Mouse (Mus musculus) lung, postnatal 4 days (tissue): Measurements from ENCODE around the gene Gm20683.
A peak's percentile ranks its signal among the peaks of the same experiment; 100 is the strongest.

ENCODE experiments used
- DNase-seq, 2 experiments: peaks; one replicate each; pipeline ENCODE4 v3.0.0; 2021

The Gm20683 gene

DNA sequence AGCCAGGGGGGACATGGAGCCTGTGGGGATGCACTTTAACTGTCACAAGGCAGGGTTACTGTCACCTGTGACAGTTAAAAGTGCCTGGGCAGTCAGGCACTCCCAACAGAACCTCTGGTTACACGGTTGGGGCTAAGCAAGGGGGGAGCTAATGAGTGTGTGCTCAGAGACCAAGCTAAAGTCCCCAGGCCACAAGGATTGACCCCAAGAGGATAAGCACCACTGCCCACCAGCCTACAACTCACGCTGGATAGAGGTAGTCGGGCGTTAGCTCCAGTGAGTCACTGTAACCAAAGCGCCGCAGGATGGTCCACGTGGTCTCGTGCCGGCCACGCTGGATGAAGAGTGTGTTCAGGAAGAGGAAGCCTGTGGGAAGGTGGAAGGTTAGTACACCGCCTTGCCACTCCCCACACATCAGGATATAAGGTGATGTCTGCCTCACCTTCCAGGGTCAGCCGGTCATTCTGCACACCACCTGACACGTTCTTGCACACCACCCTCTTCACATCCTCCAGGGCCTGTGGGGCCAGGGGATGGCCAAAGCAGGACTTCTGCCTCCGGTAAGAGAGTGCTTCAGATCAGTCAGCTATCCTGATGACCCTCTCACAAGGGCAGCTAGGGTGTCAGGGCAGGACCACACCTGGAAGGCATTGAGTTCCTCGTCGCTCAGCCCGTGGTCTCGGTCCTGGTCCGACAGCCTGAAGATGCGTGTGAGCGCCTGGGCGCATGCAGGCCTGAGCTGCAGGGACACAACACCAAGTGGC is at the start of gene Gm20683:
Gm20683 (minus strand) TSS at position 647 of the 764 bp plus-strand sequence.
- no peak for DNase-seq

DNA sequence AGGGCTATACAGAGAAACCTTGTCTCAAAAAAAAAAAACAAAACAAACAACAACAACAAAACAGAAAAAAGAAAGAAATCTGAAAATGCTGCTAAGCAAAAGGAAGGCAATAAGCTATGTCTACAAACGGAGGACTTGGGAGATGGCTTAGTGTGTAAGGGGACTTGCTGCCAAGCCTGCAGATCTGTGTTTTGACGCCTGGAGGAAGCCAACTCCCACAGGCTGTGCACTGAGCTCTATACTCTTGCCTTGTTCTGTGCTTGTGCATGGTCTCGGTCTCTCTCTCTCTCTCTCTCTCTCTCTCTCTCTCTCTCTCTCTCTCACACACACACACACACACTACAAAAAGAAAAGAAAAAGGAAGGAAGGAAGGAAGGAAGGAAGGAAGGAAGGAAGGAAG is 47.3 kb upstream of the Gm20683 start:
- DNase-seq = no peak

DNA sequence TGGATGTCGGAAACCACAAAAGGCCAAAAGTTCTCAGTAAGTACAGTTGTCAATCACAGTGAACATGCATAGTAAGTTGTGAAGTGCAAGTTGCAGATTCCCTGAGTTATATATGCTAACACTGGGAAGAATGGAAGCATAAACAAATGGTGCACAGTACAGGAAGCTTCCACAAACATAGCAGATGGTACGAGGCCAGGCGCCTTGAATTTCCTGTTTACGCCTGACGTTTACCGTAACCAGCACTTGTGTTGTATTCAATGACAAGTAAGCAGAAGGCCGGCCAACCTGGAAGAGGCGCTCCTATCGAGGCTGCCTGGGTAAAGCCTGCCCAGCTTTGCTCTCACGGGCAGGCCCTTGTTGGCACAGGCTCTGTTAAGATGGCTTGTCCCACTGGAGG is 45.9 kb upstream of the Gm20683 start:
- peak; percentile 46 to 78 for DNase-seq

DNA sequence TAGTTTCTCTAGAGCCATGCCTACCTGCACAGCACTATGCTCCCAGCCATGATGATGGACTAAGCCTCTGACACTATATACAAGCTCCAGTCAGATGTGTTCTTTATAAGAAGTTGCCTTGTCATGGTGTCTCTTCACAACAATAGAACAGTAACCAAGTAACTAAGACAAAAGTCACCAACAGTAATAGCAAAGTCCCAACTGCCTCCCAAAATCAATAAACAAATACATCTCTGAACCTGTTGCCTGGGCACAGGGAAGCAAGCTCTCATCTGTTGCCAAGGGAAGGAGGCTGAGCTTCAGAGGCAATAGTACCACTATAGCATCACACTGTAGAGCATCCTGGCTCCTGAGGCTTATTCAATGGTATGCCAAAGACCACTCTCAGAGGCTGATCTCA is 45.2 kb upstream of the Gm20683 start:
- no peak for DNase-seq

DNA sequence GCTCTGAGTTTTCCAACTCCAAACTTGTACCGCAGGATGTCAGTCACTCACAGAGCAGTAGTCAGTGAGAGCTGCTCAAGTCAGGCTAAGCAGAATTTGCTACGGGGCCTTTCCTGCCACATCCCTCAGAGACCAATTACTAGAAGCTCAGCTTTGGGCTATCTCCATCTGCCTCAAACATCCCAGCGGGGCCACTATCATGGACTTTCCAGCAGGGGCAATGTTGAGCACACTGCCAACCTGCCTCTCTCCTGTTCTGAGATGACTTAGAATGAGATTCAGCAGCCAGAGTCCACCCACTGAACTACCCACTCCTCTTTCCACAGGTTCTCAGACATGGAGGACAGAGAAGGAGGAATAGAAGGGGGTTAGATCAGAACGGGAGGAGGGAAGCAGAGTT is 44.1 kb upstream of the Gm20683 start:
- DNase-seq = peak in 1 of 2 experiments; percentile 38

DNA sequence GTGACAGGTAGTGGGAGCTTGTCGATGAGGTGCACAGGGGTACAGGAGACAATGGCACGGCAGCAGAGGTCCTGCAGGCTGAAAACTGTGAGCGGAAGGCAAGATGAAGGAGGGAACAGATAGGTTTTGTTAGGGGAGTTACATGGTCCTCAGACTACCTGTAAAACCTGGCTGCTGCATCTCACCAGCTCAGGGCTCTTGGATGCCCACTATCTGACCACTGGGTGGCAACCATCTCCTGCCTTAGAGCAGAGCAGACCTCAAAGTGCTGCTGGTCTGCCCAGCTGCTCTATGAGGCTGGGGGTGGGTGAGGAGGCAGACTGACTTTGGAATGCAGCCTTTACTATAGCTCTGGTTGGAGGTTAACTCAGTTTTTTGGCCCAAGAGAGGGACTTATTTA is 42.3 kb upstream of the Gm20683 start:
- no peak for DNase-seq

DNA sequence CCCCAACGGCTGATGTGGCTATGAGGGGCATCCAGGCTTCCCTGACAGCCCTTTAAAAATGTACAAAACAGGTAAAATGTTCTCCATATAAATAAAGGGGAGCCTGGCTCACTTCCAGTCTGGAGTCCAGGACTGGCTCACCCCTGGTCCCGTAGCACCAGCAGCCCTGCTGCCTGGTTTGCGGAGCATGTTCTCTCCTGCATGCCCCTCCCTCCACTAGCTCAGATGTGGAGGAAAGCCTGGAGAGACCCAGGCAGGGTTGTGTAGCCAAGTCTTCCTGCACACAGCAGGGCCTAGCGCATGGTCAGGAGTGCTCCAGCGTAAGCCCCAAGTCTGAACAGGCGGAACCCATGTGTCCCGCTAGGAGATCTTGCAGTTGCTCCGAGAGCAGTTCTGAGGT is 41.7 kb upstream of the Gm20683 start:
- no peak for DNase-seq

GRCm38 (mm10) chr17:25882306-25882705 is 40.7 kb upstream of the Gm20683 start:
- no peak for DNase-seq

DNA sequence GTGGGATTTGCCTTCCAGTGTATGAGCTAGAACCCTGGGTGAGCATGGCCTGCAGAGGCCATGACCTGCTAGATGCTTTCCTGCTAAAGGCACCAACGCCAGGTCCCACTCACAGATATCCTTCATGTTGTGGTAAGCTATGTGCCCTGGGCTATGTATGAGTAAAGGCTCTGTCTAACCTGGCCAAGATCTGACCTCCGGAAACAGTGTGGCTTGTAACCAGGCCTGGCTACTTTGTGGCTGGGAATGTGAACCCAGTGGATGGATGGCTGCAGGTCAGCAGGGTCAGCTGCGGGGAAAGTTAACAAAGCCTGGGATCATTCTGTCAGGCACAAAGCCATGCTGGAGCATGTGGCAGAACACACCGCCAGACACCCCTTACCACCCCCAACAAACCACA is 40.1 kb upstream of the Gm20683 start:
- DNase-seq = no peak

DNA sequence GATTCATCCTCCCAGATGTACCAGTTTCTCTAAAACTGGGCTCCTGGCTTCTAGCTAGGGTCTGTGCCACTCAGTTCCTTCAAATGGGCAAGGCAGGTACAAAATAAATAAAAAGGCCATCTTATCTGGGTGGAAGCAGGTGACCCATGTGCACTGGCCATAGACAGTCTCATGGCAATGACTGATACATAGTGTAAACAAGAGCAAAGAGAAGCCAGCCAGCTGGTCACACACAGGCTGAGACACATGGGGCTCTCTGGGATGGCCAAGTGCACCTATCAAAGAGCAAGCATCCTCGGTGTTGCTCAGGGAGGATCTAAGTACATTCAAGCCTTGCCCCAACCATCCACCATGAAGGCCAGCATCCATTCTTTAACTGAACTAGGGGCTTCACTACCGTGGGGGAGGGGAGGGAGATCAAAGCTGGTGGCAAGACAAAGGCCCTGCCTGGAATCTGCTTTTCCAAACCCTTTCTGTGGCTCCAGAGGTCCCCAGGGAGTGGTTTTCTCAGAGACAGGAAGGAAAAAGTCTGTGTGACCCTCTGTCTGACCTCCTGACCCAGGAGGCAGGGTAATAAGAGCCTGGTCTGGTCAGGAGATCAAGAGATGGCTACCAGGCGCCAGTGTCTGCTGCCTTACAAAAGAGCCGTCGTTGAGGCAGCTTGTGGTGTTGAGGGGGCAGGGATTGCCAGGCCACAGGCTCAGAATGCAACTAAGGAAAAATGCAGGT is 39.5 kb upstream of the Gm20683 start:
- DNase-seq = no peak

- DNase-seq = no peak
These were observed 38.8 kb upstream of the Gm20683 start, which contains the start of gene Wfikkn1 for GRCm38 (mm10) chr17:25880196-25880910. Wfikkn1 (minus strand) TSS chr17:25880858.

DNA sequence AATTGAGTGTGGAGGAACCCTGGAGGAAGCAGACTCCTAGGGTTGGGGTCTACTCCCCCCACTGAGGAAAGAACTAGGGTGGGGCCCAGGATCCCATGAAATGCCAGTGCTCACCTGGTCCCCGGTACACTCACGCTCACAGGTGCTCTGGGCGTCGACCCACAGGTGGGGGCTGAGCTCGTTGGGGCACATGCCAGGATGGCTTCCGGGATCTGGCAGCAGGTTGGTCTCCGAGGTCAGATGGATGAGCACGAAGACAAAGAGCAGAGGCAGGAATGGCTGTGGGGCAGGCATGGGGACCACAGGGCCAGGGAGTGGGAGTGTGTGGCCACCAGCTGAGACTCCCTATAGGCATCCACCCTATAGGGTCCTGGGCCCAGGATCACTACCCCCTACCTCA is 38.2 kb upstream of the Gm20683 start:
- DNase-seq = no peak

GRCm38 (mm10) chr17:25879261-25879660 is 37.7 kb upstream of the Gm20683 start:
- peak in 1 of 2 experiments; percentile 38 for DNase-seq

DNA sequence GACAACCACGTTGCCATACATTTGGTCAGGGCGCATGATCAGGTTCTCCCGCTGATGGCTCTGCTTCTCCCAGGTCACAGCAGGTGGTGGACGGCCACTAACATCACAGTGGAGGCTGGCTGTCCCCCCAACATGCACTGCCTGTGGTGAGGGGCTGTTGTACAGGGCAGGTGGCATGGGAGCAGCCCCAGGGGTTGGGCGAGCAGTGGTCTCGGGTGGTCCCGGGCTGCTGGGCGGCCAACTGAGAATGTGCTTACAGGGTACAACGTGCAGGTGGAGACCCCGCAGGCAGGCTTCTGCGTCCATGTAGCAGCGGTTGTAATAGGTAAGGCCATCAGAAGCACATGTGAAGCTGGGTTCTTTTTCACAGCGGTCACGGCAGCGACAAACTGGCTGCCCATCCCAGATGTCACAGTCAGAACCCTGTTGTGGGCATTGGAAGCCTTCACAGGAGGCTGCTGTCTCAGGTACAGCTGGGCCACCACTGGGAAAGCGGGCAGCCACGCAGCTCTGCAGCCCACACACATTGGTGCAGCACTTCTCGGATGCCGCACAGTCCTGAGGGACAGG is 37.1 kb upstream of the Gm20683 start:
- no peak for DNase-seq

- no peak for DNase-seq
These were observed 36.4 kb upstream of the Gm20683 start for GRCm38 (mm10) chr17:25877741-25878610.

GRCm38 (mm10) chr17:25877025-25877424 is 35.5 kb upstream of the Gm20683 start:
- DNase-seq = no peak

DNA sequence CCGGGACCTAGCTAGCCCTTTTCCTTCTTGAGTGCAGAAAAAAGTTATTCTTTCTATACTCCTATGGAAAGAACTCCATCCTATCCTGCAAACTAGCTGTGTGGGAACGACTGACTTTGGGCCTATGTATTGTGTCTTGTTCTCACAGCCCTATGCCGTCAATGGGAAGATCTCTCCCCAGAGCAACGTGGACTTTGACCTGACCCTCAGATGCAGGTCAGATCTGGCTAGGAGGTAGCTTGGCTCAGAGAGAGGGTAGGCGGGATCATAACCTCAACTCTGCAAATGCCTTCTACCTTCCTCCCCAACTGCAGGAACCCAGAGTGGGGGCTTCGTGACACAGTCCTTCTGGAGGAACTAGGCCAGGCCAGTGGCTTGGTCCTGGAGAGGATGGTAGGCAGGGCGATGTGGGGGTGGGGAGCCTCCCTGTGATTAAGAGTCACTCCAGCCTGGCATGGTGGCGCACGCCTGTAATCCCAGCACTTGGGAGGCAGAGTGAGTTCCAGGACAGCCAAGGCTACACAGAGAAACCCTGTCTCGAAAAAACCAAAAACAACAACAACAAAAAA is 34.9 kb upstream of the Gm20683 start:
- DNase-seq = no peak

GRCm38 (mm10) chr17:25875171-25876136 is 33.9 kb upstream of the Gm20683 start:
- DNase-seq = peak; percentile 91 to 92

- DNase-seq = peak; percentile 90 to 93
These were observed 33.2 kb upstream of the Gm20683 start, which contains the start of gene Mettl26 for GRCm38 (mm10) chr17:25874721-25875170. Mettl26 (plus strand) TSS chr17:25875074.

GRCm38 (mm10) chr17:25874148-25874720 is 32.7 kb upstream of the Gm20683 start:
- no peak for DNase-seq
